Mouse (Mus musculus) retina, postnatal 1 day (tissue): ENCODE measurements around the gene Fkbp14.

Experiments
- DNase-seq: peaks from one replicate; pipeline ENCODE4 v3.0.0-alpha.2; 2012

Gene Fkbp14

GRCm38 (mm10) chr6:54597208-54597607, at the start of gene Fkbp14:
Fkbp14 (minus strand) TSS chr6:54597308.
- no peak for DNase-seq

GRCm38 (mm10) chr6:54643181-54643580, 46.1 kb upstream of the Fkbp14 start:
- no peak for DNase-seq

GRCm38 (mm10) chr6:54641953-54642352, 44.8 kb upstream of the Fkbp14 start:
- DNase-seq: no peak

- DNase-seq: no peak
Measured at GRCm38 (mm10) chr6:54639877-54640276, 42.8 kb upstream of the Fkbp14 start.

GRCm38 (mm10) chr6:54631462-54631861, 34.4 kb upstream of the Fkbp14 start:
- DNase-seq: peak; percentile 30

- peak; percentile 40 for DNase-seq
Measured at GRCm38 (mm10) chr6:54629734-54630133, 32.6 kb upstream of the Fkbp14 start.

GRCm38 (mm10) chr6:54628381-54628780, 31.3 kb upstream of the Fkbp14 start:
- DNase-seq: no peak

GRCm38 (mm10) chr6:54620357-54620756, 23.2 kb upstream of the Fkbp14 start:
- no peak for DNase-seq

- no peak for DNase-seq
Measured at GRCm38 (mm10) chr6:54619530-54619929, 22.4 kb upstream of the Fkbp14 start.

- DNase-seq: peak; percentile 4
Measured at GRCm38 (mm10) chr6:54617363-54617762, 20.3 kb upstream of the Fkbp14 start.

GRCm38 (mm10) chr6:54606241-54606640, 9.1 kb upstream of the Fkbp14 start:
- DNase-seq: no peak

- no peak for DNase-seq
Measured at GRCm38 (mm10) chr6:54604001-54604715, 7.0 kb upstream of the Fkbp14 start.

- no peak for DNase-seq
Measured at GRCm38 (mm10) chr6:54602891-54603290, 5.8 kb upstream of the Fkbp14 start.

GRCm38 (mm10) chr6:54600681-54601347, 3.7 kb upstream of the Fkbp14 start:
- DNase-seq: no peak

GRCm38 (mm10) chr6:54597711-54598110, 603 bp upstream of the Fkbp14 start:
- DNase-seq: no peak

GRCm38 (mm10) chr6:54595330-54595878, 1.7 kb downstream of the Fkbp14 start:
- DNase-seq: no peak

- peak; percentile 96 for DNase-seq
Measured at GRCm38 (mm10) chr6:54594469-54595329, 2.4 kb downstream of the Fkbp14 start, which contains the start of gene Plekha8. Plekha8 (plus strand) TSS chr6:54595111.

GRCm38 (mm10) chr6:54593766-54594468, 3.2 kb downstream of the Fkbp14 start:
- no peak for DNase-seq

- peak; percentile 95 for DNase-seq
Measured at GRCm38 (mm10) chr6:54592938-54593535, 4.1 kb downstream of the Fkbp14 start.

GRCm38 (mm10) chr6:54591778-54592177, 5.3 kb downstream of the Fkbp14 start:
- no peak for DNase-seq

GRCm38 (mm10) chr6:54590691-54591090, 6.4 kb downstream of the Fkbp14 start:
- no peak for DNase-seq

GRCm38 (mm10) chr6:54588212-54588611, 8.9 kb downstream of the Fkbp14 start:
- DNase-seq: no peak
